Mouse (Mus musculus) E14TG2a.4 (cell line): Measurements from ENCODE around the gene Ufd1.

Experiments used
- H3K27me3 ChIP-seq: 2 replicates; pipeline ENCODE4 v1.6.1; 2014; ENCODE audit warnings: low read length, control low read depth; ENCODE audit not compliant: insufficient read depth
- H3K36me3 ChIP-seq: 2 replicates; pipeline ENCODE4 v1.6.1; 2014; ENCODE audit warnings: low read length, control low read depth; ENCODE audit not compliant: insufficient read depth
- H3K4me1 ChIP-seq: replicated peaks from 2 replicates; pipeline ENCODE4 v1.6.1; 2014; ENCODE audit warnings: low read depth, low read length, control low read depth
- H3K4me3 ChIP-seq: replicated peaks from 2 replicates; pipeline ENCODE4 v1.5.1; 2014; ENCODE audit warnings: mild to moderate bottlenecking, low read length
- H3K9me3 ChIP-seq: 2 replicates; pipeline ENCODE4 v1.6.1; 2014; ENCODE audit warnings: low read length, control low read depth
- CTCF ChIP-seq: conservative IDR thresholded peaks from 2 replicates; pipeline ENCODE4 v1.5.1; 2014; ENCODE audit warnings: low read length
- NANOG ChIP-seq: IDR thresholded peaks from 2 replicates; pipeline ENCODE4 v1.6.1; 2014; ENCODE audit warnings: borderline replicate concordance, low read length, mixed read lengths
- POU5F1 ChIP-seq: IDR thresholded peaks from 2 replicates; pipeline ENCODE4 v1.6.1; 2014; ENCODE audit warnings: low read length, borderline replicate concordance

The Ufd1 gene

GRCm38 (mm10) chr16:18796645-18797044, 14.9 kb upstream of the Ufd1 start:
- Histone ChIP-seq H3K36me3 (peaks cover 99% of the 10 kb centered on the region), H3K4me1 (peaks cover 11% of the 10 kb centered on the region), H3K9me3 (no peaks in the 10 kb centered on the region), H3K27me3 (no peaks in the 10 kb centered on the region), H3K4me3 (no peak overlapping the region)
- TF ChIP-seq NANOG (no peak), CTCF (no peak), POU5F1 (no peak)

GRCm38 (mm10) chr16:18798151-18798550, 13.4 kb upstream of the Ufd1 start:
- H3K36me3 ChIP-seq = peaks cover 94% of the 10 kb centered on the region
- no peaks in the 10 kb centered on the region for H3K9me3 ChIP-seq
- peaks cover 11% of the 10 kb centered on the region for H3K4me1 ChIP-seq
- H3K27me3 ChIP-seq = no peaks in the 10 kb centered on the region
- TF ChIP-seq CTCF = no peak
- TF ChIP-seq POU5F1 = no peak
- TF ChIP-seq NANOG = no peak
- H3K4me3 ChIP-seq = no peak overlapping the region

GRCm38 (mm10) chr16:18798841-18799240, 12.7 kb upstream of the Ufd1 start:
- peaks cover 91% of the 10 kb centered on the region for H3K36me3 ChIP-seq
- H3K27me3 ChIP-seq = no peaks in the 10 kb centered on the region
- peaks cover 14% of the 10 kb centered on the region for H3K4me1 ChIP-seq
- H3K9me3 ChIP-seq = no peaks in the 10 kb centered on the region
- H3K4me3 ChIP-seq = no peak overlapping the region
- TF ChIP-seq CTCF = peak; percentile 67
- no peak for TF ChIP-seq NANOG

- TF ChIP-seq POU5F1 = no peak
- no peak for TF ChIP-seq CTCF
- no peak for TF ChIP-seq NANOG
- Histone ChIP-seq H3K4me1 (peaks cover 22% of the 10 kb centered on the region), H3K27me3 (no peaks in the 10 kb centered on the region), H3K9me3 (no peaks in the 10 kb centered on the region), H3K36me3 (peaks cover 84% of the 10 kb centered on the region), H3K4me3 (no peak overlapping the region)
Measured at GRCm38 (mm10) chr16:18805746-18806145, 5.8 kb upstream of the Ufd1 start.

- Histone ChIP-seq H3K9me3 (no peaks in the 10 kb centered on the region), H3K4me1 (peaks cover 29% of the 10 kb centered on the region), H3K36me3 (peaks cover 60% of the 10 kb centered on the region), H3K27me3 (no peaks in the 10 kb centered on the region), H3K4me3 (no peak overlapping the region)
- TF ChIP-seq NANOG = no peak
- no peak for TF ChIP-seq POU5F1
- TF ChIP-seq CTCF = no peak
Measured at GRCm38 (mm10) chr16:18809001-18809400, 2.6 kb upstream of the Ufd1 start.

GRCm38 (mm10) chr16:18811032-18811431, 547 bp upstream of the Ufd1 start:
- no peak for TF ChIP-seq CTCF
- no peak for TF ChIP-seq NANOG
- no peak for TF ChIP-seq POU5F1

GRCm38 (mm10) chr16:18812385-18812910, 869 bp downstream of the Ufd1 start:
- Histone ChIP-seq H3K27me3 (no peaks in the 10 kb centered on the region), H3K36me3 (peaks cover 63% of the 10 kb centered on the region), H3K9me3 (no peaks in the 10 kb centered on the region), H3K4me1 (peaks cover 25% of the 10 kb centered on the region), H3K4me3 (peak overlapping the region; percentile 95)
- TF ChIP-seq NANOG = no peak
- TF ChIP-seq POU5F1 = no peak

More at GRCm38 (mm10) chr16:18811032-18811431, 547 bp upstream of the Ufd1 start:
- peaks cover 63% of the 10 kb centered on the region for H3K36me3 ChIP-seq
- no peaks in the 10 kb centered on the region for H3K27me3 ChIP-seq
- peak overlapping the region; percentile 95 for H3K4me3 ChIP-seq
- no peaks in the 10 kb centered on the region for H3K9me3 ChIP-seq
- peaks cover 25% of the 10 kb centered on the region for H3K4me1 ChIP-seq

GRCm38 (mm10) chr16:18822356-18822755, 10.8 kb downstream of the Ufd1 start:
- no peaks in the 10 kb centered on the region for H3K27me3 ChIP-seq
- TF ChIP-seq CTCF (no peak), NANOG (no peak), POU5F1 (no peak)
- no peak overlapping the region for H3K4me3 ChIP-seq
- H3K4me1 ChIP-seq = peaks cover 18% of the 10 kb centered on the region
- no peaks in the 10 kb centered on the region for H3K9me3 ChIP-seq
- H3K36me3 ChIP-seq = peaks cover 99% of the 10 kb centered on the region

GRCm38 (mm10) chr16:18822925-18823324, 11.3 kb downstream of the Ufd1 start:
- H3K36me3 ChIP-seq = peaks cover 99% of the 10 kb centered on the region
- TF ChIP-seq NANOG (no peak), CTCF (no peak), POU5F1 (no peak)
- no peaks in the 10 kb centered on the region for H3K27me3 ChIP-seq
- no peak overlapping the region for H3K4me3 ChIP-seq
- no peaks in the 10 kb centered on the region for H3K9me3 ChIP-seq
- peaks cover 18% of the 10 kb centered on the region for H3K4me1 ChIP-seq
